Mouse (Mus musculus): ENCODE results near the gene Ctdspl.

The Ctdspl gene

DNA sequence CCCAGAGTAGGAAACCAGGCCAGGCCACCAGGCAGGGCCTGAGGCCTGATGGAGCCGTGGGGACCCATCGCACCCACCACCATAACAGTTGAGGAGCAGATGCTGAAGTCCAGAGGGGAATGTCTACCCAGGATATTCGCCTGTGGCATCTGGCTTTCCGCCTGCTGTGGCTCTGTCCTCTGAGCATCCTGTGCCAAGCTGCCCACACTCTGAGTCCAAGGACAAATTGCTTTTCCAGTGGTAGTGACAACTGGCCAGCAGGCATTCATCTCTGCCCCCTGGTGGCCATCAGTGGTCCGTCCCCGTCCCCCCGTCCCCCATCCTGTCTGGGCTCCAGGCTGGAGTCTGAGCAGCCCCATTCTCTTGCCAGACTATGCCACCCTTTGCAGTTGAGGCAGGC lies 103.3 kb downstream of the Ctdspl start:
- no peak for DNase-seq (ENCODE audit: low spot score)

DNA sequence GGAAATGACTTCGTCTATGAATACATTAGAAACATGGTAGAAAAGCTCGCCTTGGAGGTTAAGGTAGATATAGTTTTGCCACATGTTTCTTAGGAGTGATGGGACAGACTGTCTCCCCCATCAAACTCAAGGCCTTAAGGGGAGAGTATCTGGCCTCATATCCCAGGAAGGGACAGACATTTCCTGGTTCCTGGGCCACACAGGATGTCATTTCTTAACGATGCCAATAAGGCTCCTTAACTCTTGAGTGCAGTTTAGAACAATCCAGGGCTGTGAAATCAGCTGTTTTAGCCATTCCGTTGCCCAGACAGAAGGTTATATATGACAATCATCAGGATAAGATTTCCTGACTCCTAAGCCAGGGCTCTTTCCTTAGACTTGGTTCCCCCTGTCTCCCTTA lies 104.8 kb downstream of the Ctdspl start:
- no peak for DNase-seq (ENCODE audit: low spot score)

DNA sequence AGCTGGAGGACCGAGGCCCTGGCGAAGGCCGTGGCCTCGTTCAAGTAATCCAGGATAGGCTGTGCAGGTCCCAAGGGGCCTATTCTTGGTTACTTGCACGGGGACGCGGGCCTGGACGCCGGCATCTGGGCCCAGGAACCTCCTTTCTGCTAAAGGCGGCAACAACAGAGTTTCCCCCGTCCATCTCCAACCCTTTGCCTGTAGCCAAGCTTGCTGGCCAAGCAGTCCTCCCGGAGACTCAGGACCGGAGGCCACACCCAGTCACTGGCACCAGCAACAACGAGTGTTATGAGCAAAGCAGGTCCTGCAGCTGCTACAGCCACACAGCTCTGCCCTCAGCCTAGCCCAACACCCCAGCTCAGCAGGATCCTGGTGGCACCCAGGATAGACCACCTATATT lies 105.5 kb downstream of the Ctdspl start:
- DNase-seq (ENCODE audit: low spot score), result no peak

DNA sequence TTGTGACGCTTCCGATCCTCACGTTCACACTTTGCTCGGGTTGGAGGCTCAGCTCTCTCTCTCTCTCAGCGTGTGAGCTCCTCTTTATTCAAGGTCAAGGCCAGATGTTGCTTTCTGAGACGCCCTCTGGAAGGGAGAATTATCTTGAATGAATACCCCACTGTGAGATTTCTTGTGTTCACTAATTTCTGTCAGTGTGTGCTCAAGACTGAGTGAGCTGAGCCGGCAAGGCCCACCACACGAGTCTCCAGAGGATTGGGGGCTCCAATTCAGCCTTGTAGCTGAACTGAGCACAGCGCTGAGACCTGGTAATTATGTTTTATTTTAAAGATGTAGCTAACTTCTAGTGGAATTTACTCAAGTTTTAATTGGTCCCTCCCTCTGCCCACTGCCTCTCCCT lies 106.3 kb downstream of the Ctdspl start:
- no peak for DNase-seq (ENCODE audit: low spot score)

- no peak for DNase-seq (ENCODE audit: low spot score)
Measured at GRCm38 (mm10) chr9:119033111-119033921, 107.1 kb downstream of the Ctdspl start.

DNA sequence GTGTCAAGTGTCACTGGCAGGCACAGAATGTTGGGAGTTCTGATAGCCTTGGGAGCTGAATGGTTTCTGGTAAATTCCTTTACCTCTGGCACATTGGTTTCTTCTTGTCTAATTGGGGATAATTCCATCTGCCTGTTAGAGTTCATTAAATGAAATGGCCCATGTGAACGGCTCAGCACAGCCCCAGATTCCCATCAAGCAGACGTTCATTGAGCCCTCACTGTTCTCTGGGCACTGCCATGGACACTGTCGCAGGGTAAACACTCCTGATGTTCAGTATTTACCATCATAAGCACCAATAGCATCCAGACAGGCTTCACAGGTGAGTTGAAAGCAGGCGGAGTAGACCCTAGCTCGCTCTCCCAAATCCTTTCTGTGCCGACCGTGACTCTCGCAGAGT lies 107.8 kb downstream of the Ctdspl start:
- no peak for DNase-seq (ENCODE audit: low spot score)

- DNase-seq (ENCODE audit: low spot score), result no peak
Measured at GRCm38 (mm10) chr9:119034676-119035665, 108.7 kb downstream of the Ctdspl start.

- DNase-seq (ENCODE audit: low spot score), result no peak
Measured at GRCm38 (mm10) chr9:119035836-119036235, 109.6 kb downstream of the Ctdspl start.

GRCm38 (mm10) chr9:119037076-119037730 lies 111.0 kb downstream of the Ctdspl start:
- no peak for DNase-seq (ENCODE audit: low spot score)

- DNase-seq (ENCODE audit: low spot score), result no peak
Measured at GRCm38 (mm10) chr9:119038574-119038973, 112.3 kb downstream of the Ctdspl start.

- DNase-seq (ENCODE audit: low spot score), result no peak
Measured at GRCm38 (mm10) chr9:119040101-119040775, 114.0 kb downstream of the Ctdspl start.

DNA sequence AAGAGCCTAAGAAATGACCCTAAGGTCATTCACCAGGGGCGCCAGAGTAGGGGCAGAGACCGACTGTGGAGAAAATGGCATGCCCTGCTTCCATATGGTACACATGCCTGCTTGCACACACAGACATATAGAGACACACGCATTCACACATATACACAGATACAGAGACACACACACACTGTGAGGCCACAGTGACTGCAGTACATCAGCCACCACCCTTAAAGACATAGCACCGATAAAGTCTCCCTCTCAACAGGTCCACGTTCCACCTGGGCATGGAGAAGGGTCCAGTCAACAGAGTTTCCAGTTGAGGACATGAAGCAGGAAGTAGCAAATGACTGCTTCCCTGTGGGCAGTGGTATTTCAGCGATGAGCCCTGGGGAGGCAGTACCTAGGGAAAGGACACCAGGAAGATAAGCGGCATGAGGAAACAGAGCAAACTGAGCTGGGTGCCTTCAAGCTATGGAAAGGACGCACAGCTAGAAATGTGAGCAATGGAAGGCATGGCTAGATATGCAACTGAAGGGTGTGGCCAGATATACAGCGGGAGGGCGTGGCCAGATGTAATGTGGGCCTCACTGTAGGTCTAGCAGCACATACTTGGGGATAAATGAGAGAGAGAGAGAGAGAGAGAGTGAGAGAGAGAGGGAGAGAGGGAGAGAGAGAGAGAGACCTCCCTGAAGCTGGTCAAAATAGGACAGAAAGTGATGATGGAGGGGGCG lies 122.1 kb downstream of the Ctdspl start:
- DNase-seq (ENCODE audit: low spot score), result no peak

GRCm38 (mm10) chr9:119051158-119051557 lies 124.9 kb downstream of the Ctdspl start:
- DNase-seq (ENCODE audit: low spot score), result no peak

DNA sequence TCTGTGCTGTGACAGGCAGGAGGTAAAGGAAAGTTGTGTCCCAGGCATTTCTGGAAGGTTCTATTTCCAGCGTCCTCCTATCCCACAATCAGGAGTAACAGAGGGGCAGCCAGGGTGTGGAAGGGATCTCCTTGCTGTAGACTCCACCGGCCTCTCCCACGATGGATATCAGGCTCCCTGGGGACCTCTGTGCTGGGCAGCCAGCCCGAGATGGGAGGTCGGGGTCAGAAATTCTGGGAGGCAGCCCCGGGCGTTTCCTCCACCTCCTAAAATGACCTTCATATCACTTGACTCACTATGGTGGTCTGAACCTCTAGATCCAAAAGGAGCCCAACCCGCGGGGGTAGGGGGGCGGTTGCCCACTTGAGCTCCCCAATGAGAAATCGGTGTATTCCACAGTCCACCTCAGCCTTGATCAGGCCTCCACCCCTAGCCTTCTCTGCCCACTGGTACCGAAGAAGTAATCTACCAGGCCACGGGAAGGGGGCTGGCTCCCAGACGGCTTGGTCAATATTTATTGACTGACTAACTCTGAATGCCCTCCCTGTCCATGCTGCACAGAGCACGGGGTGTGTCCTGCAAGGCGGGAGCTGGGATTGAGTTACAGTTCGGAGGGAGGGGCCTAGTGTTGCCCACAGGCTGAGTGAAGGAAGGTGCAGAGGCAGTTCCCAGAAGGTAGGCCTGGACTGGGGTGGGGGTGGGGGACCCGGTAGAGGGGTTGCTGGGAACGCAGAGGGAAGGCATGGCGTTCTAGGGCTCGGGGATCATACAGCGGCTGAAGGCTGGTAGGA lies 126.1 kb downstream of the Ctdspl start, which contains the start of gene Vill:
TSS of gene Vill (plus strand) at position 625 of the 791 bp plus-strand sequence.
- no peak for DNase-seq (ENCODE audit: low spot score)

DNA sequence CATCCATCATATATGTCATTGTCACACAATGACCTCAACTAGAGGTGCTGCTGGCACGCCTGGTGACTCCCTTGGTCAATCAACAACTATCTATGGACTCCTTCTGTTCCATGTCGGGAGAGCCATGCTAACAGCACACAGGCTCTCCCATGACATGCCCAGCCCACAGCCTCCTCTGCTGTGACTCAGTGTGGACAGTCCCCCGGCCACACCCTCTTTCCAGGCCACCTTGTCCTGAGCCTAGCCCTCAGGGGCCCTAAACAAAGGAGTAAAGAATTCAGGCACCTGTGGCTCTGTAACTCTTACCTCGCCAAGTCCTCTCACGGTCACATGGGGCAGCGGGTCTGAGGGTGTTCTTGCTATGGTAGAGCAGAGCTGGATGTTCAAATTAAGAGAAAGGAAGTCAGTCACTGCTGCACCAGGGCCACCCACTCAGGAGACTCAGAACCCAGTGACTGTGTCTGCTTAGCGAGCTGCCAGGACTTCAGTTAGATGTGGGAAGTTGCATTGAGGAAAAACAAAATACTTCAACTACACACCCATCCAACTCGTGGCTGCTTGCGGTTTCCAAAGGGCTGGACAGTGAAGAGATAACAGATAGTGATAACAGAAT lies 127.8 kb downstream of the Ctdspl start:
- DNase-seq (ENCODE audit: low spot score), result no peak

DNA sequence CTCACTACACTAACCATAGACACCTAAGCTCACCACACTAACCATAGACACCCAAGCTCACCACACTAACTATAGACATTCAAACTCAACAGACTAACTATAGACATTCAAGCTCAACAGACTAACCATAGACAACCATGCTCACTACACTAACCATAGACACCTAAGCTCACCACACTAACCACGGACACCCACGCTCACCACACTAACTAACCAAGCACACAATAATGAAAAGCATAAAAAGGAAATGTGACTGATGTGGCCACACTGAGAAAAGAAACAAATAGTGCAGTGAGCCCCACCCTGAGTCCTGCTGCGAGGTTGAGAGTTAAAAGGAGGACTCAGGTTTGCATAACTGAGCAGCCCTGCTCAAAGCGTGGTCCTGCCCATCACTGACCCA lies 129.1 kb downstream of the Ctdspl start:
- no peak for DNase-seq (ENCODE audit: low spot score)

DNA sequence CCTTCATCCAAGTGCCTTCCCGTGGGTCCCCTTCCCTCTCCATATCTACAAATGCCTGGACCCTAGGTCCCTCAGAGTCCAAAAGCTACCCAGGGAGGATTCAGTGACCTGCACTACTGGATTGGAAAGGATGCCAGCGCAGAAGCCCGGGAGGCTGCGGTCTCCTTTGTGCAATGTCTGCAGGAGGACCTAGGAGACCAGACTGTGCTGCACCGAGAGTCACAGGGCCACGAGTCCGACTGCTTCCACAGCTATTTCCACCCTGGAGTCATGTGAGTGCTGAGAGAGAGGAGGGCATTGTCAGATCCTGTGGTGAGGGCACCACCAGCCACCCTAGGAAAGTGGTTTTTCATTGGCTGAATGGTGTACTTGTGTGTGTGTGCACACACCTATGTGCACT lies 132.0 kb downstream of the Ctdspl start:
- no peak for DNase-seq (ENCODE audit: low spot score)

GRCm38 (mm10) chr9:119060701-119061100 lies 134.4 kb downstream of the Ctdspl start:
- no peak for DNase-seq (ENCODE audit: low spot score)

GRCm38 (mm10) chr9:119063036-119063644 lies 136.9 kb downstream of the Ctdspl start:
- DNase-seq (ENCODE audit: low spot score), result no peak
